Mouse (Mus musculus) midbrain, embryonic 16.5 days (tissue): ENCODE results near the gene Fhit. TPM values are rescaled to one million over a fixed set of nuclear protein-coding genes. Genes with fewer than 3 reads are reported as not detected.

Experiments used
- ATAC-seq: fragments of 200-750 bp; cut with Nextera tagmentation; 2 replicates; pipeline ENCODE4 v1.8.0; 2017; ENCODE audit warnings: moderate TSS enrichment
- H3K27ac ChIP-seq: fragments of 300-500 bp; sonication (generic); 2 replicates; pipeline ENCODE4 v1.5.1; 2014; ENCODE audit warnings: mild to moderate bottlenecking, low read length, mixed read lengths
- H3K27me3 ChIP-seq: fragments of 300-500 bp; sonication (generic); 2 replicates; pipeline ENCODE4 v1.6.1; 2014; ENCODE audit warnings: low read depth, low read length, mixed read lengths; ENCODE audit not compliant: control insufficient read depth, insufficient read depth
- H3K36me3 ChIP-seq: fragments of 300-500 bp; sonication (generic); 2 replicates; pipeline ENCODE4 v1.6.1; 2014; ENCODE audit warnings: mild to moderate bottlenecking, low read length, moderate library complexity, mixed read lengths; ENCODE audit not compliant: control insufficient read depth, insufficient read depth
- H3K4me1 ChIP-seq: fragments of 300-500 bp; sonication (generic); 2 replicates; pipeline ENCODE4 v1.6.1; 2014; ENCODE audit warnings: mild to moderate bottlenecking, low read length, mixed read lengths; ENCODE audit not compliant: control insufficient read depth, insufficient read depth
- H3K4me2 ChIP-seq: fragments of 300-500 bp; sonication (generic); 2 replicates; pipeline ENCODE4 v1.6.1; 2014; ENCODE audit warnings: mild to moderate bottlenecking, low read length, mixed read lengths
- H3K4me3 ChIP-seq: fragments of 300-500 bp; sonication (generic); 2 replicates; pipeline ENCODE4 v1.5.1; 2014; ENCODE audit warnings: low read depth, mild to moderate bottlenecking, low read length, moderate library complexity, mixed read lengths
- H3K9ac ChIP-seq: fragments of 300-500 bp; sonication (generic); 2 replicates; pipeline ENCODE4 v1.6.1; 2014; ENCODE audit warnings: low read depth, low read length, mixed read lengths
- H3K9me3 ChIP-seq: fragments of 300-500 bp; sonication (generic); replicated peaks from 2 replicates; pipeline ENCODE4 v1.6.1; 2014; ENCODE audit warnings: mild to moderate bottlenecking, low read length, mixed read lengths; ENCODE audit not compliant: control insufficient read depth, poor library complexity, severe bottlenecking
- WGBS: fragments of 180-500 bp; shearing (Covaris S2); extraction: QIAGEN DNeasy Blood & Tissue Kit; methylation state at CpG from one replicate; pipeline ENCODE4 v1.1.7; 2014; 5-methylcytosine and 5-hydroxymethylcytosine counted together
- polyA plus RNA-seq: library from polyadenylated mRNA; unstranded; fragments of >200 nt; fragmentation: Nextera tagmentation; extraction: Ambion mirVana; gene quantifications from 2 replicates; pipeline ENCODE4 v1.2.1, GENCODE M21; 2015

The Fhit gene
- polyA plus RNA-seq, 1 experiment from 2014 or later, result 8.5 TPM

DNA sequence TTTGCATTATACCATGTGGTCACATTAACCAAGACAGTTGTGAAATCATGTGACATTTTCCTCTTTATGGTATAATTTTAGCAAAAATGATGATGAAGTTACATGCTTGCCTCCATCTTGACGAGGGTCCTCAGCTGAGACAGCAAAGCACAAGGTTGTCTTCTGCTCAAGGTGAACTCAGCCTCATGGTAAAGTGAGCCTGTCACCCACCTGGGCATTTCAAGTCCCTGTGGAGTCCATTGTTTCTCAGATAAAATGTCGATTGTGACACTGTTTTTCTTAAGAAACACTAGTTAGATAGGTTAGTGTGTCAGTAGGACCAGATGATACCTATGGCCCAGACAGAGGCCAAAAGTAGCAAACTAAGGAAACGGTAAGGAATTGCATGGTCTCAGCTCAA, 1464.7 kb downstream of the Fhit start:
- Histone ChIP-seq H3K4me1 (no peaks in the 10 kb centered on the region), H3K9ac (no peak overlapping the region), H3K27ac (no peak overlapping the region), H3K4me3 (no peak overlapping the region), H3K4me2 (no peak overlapping the region), H3K36me3 (no peaks in the 10 kb centered on the region), H3K27me3 (no peaks in the 10 kb centered on the region), H3K9me3 (no peaks in the 10 kb centered on the region)
- no peak for ATAC-seq
- WGBS, result 89% methylated on average over 3 of the region's 3 CpGs

DNA sequence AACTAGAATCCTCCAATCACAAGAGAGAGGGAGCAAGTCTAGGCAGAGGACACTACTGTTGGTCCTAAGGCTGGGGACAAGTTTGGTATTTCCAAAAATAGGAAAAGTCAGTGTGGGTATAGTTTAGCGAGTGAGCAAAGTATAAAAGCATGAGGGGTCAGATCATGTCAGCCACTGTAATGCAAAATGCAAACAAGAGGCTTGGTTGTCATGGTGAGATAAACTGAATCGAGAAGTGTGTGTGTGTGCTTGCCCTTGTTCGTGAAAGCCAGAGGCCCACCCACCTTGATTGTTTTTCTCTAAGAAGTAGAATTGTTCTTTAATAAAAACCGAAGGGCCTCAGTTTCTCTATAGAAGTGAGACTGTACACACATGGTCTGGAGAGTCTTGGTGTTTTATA, 1465.8 kb downstream of the Fhit start:
- Histone ChIP-seq H3K27me3 (no peaks in the 10 kb centered on the region), H3K4me1 (no peaks in the 10 kb centered on the region), H3K36me3 (no peaks in the 10 kb centered on the region), H3K4me3 (no peak overlapping the region), H3K4me2 (no peak overlapping the region), H3K9ac (no peak overlapping the region), H3K9me3 (no peaks in the 10 kb centered on the region), H3K27ac (no peak overlapping the region)
- ATAC-seq, result no peak
- 14% methylated on average over 4 of the region's 4 CpGs for WGBS

DNA sequence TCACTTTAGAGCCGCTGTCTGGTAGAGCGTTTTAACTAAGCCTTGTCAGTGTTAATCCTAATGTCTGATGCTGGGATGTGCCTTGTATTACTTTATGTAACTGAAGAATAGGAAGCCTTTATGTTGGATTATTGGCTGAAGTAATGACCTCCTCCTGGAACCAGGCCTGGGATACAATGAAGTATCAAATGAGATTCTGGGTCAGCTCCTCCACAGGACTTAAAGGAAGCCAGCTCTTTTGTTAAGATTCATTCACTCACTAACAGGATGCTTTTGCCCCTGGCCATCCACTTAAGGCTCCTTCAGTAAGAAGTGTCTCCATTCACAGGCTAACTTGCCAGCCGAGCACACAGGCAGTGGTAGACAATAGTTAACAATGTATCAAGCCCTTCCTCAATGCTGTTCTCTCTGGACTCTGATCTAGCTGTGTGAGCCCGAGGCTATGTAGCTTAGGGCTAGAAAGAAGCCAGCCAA, 1466.6 kb downstream of the Fhit start:
- no peaks in the 10 kb centered on the region for H3K9me3 ChIP-seq
- H3K4me2 ChIP-seq, result no peak overlapping the region
- H3K4me1 ChIP-seq, result no peaks in the 10 kb centered on the region
- H3K27ac ChIP-seq, result no peak overlapping the region
- WGBS, result 12% methylated on average over 4 of the region's 4 CpGs
- no peaks in the 10 kb centered on the region for H3K27me3 ChIP-seq
- peak; percentile 56 for ATAC-seq
- H3K36me3 ChIP-seq, result no peaks in the 10 kb centered on the region
- no peak overlapping the region for H3K4me3 ChIP-seq
- H3K9ac ChIP-seq, result no peak overlapping the region

- 87% methylated on average over 2 of the region's 2 CpGs for WGBS
- no peak overlapping the region for H3K9ac ChIP-seq
- H3K4me2 ChIP-seq, result no peak overlapping the region
- no peaks in the 10 kb centered on the region for H3K4me1 ChIP-seq
- no peak overlapping the region for H3K27ac ChIP-seq
- no peaks in the 10 kb centered on the region for H3K27me3 ChIP-seq
- H3K4me3 ChIP-seq, result no peak overlapping the region
- no peak for ATAC-seq
- H3K9me3 ChIP-seq, result no peaks in the 10 kb centered on the region
- no peaks in the 10 kb centered on the region for H3K36me3 ChIP-seq
Observed at GRCm38 (mm10) chr14:9688664-9689257, 1473.1 kb downstream of the Fhit start.

DNA sequence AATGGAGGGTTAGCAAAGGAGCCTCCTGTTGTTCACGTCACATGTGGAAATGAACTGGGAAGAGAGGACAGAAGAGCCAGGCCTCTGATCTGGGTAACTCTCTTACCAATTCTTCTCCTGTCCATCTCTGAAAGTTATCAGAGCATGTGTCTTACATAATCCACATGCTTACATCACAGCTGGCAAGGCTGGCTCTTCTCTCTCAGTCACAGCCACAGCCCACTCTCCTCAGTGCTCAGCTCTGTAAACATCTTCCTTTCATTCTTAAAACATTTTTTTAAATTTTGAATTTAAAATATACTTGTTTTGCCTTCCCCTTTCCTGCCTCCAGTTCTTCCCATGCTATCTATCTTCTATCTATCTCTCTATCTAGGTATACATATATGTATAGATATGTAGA, 1477.5 kb downstream of the Fhit start:
- Histone ChIP-seq H3K36me3 (no peaks in the 10 kb centered on the region), H3K4me3 (no peak overlapping the region), H3K27ac (no peak overlapping the region), H3K9me3 (no peaks in the 10 kb centered on the region), H3K4me2 (no peak overlapping the region), H3K4me1 (no peaks in the 10 kb centered on the region), H3K27me3 (no peaks in the 10 kb centered on the region), H3K9ac (no peak overlapping the region)
- ATAC-seq, result no peak
- WGBS, result 52% methylated on average over 1 of the region's 1 CpGs

GRCm38 (mm10) chr14:9672728-9673127, 1489.1 kb downstream of the Fhit start:
- H3K9ac ChIP-seq, result no peak overlapping the region
- no peak for ATAC-seq
- H3K4me1 ChIP-seq, result no peaks in the 10 kb centered on the region
- 64% methylated on average over 1 of the region's 1 CpGs for WGBS
- no peak overlapping the region for H3K4me2 ChIP-seq
- no peaks in the 10 kb centered on the region for H3K9me3 ChIP-seq
- H3K36me3 ChIP-seq, result no peaks in the 10 kb centered on the region
- H3K27ac ChIP-seq, result no peak overlapping the region
- no peaks in the 10 kb centered on the region for H3K27me3 ChIP-seq
- H3K4me3 ChIP-seq, result no peak overlapping the region

DNA sequence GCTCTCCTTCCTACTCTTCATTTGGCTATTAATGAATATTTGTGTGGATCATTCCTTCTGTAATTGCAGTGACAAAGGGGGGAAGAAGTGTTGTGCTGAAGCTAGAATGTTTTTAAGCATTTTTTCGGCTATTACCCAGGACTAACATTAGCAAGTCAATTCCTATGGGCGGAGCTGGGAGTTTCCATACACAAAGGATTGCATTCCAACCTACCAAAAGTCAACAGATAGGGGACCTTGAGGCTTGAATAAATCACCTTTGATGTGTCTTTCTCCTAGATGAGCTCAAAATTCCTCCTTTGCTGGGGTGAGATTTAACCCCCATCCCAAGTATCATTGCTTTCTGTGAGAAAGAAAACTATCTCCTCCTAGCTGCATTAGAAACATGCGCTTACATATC, 1490.1 kb downstream of the Fhit start:
- Histone ChIP-seq H3K9ac (no peak overlapping the region), H3K9me3 (no peaks in the 10 kb centered on the region), H3K4me1 (no peaks in the 10 kb centered on the region), H3K36me3 (no peaks in the 10 kb centered on the region), H3K4me3 (no peak overlapping the region), H3K27me3 (no peaks in the 10 kb centered on the region), H3K27ac (no peak overlapping the region), H3K4me2 (no peak overlapping the region)
- 56% methylated on average over 3 of the region's 3 CpGs for WGBS
- no peak for ATAC-seq

DNA sequence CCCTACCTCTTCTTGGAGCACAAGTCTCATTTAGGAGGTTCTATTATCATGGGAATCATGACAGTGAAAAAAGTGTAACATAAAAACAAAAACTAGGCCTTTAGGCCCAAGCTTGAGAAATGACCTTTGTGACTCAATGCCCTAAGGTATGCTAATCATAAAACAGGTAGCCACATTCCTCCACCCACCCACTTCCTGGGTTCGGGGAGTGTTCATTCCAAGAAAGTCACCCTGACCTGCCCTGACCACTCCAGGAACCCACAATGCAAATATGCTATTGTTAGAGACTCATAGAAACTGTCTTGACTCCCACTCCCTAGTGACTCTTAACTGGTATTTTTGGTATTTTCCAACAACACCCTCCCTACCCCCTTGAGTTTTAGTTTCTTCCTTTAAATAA, 1492.1 kb downstream of the Fhit start:
- WGBS, result 88% methylated on average over 1 of the region's 1 CpGs
- Histone ChIP-seq H3K4me3 (no peak overlapping the region), H3K36me3 (no peaks in the 10 kb centered on the region), H3K27ac (no peak overlapping the region), H3K4me1 (no peaks in the 10 kb centered on the region), H3K9ac (no peak overlapping the region), H3K27me3 (no peaks in the 10 kb centered on the region), H3K4me2 (no peak overlapping the region), H3K9me3 (no peaks in the 10 kb centered on the region)
- no peak for ATAC-seq

GRCm38 (mm10) chr14:9658445-9658844, 1503.4 kb downstream of the Fhit start:
- WGBS, result 39% methylated on average over 1 of the region's 1 CpGs
- Histone ChIP-seq H3K36me3 (no peaks in the 10 kb centered on the region), H3K27ac (no peak overlapping the region), H3K4me3 (no peak overlapping the region), H3K9ac (no peak overlapping the region), H3K4me2 (no peak overlapping the region), H3K9me3 (no peaks in the 10 kb centered on the region), H3K4me1 (no peaks in the 10 kb centered on the region), H3K27me3 (no peaks in the 10 kb centered on the region)
- ATAC-seq, result no peak
